Mouse (Mus musculus): ENCODE results near the gene Ahsg. TPM values are rescaled to one million over a fixed set of nuclear protein-coding genes. Genes with fewer than 3 reads are reported as not detected.

Ahsg gene
- total RNA-seq (2021) = not detected

DNA sequence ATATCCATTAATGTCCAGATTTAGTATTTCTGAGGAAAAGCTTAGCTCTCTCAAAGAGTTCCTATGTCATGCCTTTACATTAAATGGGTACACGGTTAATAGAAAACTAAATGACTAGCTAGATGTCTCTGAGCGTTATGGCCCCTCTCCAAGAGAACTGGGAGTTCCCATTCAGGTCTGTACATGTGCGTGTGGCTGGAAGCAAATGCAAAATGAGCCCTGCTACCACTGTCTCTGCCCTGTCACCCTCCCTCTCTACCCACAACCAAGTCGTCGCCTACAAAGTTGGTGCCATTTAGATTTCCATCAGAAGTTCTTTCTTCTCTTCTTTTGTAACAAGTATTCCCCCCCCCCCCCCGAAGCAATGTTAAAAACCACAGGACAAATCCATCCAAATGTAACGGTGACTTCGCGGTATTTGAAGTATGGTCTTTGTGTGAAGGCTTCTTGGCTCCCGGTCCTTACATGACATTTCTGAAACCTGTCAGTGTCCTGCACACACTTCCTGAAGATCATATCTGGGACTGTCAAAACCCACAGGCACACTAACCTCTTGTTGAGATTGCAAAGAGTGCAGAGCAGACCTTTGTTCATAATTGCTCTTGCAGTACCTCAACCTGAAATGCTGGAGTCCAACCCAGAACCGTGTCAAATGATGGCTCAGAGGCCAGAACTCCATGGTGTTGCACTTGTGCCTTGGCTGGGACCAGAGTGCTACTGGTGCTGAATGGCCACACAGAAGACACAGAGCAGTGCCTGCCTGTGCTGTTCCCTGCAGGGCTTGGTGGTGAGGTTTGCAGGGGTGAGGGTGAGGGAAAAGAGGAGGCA, at the start of gene Ahsg:
Gene Ahsg (plus strand): TSS at position 595 of the 828 bp plus-strand sequence.
- DNase-seq (ENCODE audit: extremely low spot score in 1 of 2, low spot score in 1 of 2) = no peak

DNA sequence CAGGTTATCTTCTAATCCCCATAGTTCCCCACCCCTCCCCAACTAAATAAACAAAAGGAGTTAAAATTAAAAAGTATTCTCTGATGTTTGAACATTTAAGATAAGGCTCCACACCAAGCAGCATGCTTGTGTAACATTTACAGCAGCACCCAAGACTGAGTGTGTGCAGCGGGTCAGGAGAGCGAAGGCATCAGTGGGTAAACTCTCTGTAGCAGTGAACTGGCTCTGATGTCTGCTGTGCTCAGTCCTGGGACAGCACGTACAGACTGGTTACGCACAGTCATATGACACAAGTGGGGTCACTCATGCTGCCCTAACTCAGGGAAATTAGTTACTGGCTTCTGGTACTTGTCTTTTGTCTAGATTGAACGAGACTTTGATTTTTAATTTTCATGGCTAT, 48.2 kb upstream of the Ahsg start:
- no peak for DNase-seq (ENCODE audit: extremely low spot score in 1 of 2, low spot score in 1 of 2)

DNA sequence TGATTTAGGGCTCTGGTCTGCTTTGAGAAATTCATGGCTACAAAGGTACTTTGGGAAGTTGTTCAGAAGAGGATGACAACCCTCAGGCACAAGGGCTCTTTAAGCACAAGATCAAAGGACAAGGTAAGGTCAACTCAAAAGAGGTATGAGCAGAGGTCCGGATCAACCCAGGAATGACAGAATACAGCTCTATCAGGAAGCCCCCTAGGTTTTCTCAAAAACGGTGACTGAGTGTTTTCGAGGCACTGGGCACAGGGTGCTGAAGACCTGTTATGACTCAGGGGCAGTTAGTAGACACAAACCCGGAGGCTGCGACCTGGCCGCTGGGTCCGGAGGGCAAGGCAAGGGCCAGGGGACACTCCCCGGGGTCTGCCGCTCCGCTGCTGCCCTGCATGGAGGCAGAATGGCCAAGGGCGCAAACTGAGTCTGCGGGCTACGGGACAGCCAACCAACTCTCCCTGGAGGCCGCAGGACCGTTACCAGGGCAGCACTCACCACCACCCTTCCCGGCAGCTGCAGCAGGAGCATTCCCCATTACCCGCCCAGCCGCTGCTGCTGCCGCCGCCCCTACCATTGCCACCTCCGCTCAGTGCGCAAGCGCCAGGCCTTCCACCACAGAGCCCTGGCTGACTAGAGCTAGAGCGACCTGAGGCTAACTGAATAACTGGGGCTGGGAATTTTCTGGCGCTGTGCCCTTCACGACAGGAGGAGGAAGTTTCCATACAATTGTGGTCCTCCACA, 46.8 kb upstream of the Ahsg start:
- DNase-seq (ENCODE audit: extremely low spot score in 1 of 2, low spot score in 1 of 2) = peak; percentile 50 to 70

DNA sequence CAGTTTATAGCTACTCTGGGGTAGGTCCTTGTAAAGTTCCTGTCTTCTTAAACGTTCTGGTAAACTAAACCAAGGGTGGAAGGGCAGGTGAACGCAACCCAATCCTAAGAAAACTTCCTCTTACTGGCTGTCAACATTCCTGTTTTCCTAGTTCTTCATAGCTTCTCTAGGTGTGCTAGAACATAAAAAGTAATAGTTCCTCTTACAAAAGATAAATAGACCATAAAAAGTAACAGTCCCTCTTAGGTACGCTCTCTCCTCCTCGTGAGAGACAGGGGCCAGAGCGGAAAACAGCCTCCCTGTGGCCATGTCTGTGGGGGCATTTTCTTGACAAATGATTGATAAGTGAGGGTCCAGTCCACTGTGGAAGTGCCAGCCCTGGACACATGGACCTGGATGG, 46.2 kb upstream of the Ahsg start:
- DNase-seq (ENCODE audit: extremely low spot score in 1 of 2, low spot score in 1 of 2) = no peak

DNA sequence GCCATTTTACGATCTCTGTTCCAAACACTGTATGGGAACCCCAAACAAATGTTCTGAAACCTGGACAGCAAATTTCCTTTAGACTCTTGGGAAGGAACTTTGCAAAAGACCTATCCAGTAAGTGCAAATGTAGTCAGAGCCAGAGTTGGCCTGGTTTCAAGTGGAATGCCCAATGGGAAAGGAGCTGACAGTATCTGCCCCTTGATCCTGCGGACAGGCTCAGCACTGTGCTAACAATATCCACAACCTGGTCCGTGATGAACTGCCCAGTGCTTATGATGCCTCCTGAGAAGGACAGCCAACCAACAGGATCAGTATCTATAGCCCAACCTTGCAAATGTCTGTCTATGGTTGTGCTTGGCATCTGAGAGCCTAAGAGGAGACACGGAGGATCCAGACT, 45.6 kb upstream of the Ahsg start:
- no peak for DNase-seq (ENCODE audit: extremely low spot score in 1 of 2, low spot score in 1 of 2)

DNA sequence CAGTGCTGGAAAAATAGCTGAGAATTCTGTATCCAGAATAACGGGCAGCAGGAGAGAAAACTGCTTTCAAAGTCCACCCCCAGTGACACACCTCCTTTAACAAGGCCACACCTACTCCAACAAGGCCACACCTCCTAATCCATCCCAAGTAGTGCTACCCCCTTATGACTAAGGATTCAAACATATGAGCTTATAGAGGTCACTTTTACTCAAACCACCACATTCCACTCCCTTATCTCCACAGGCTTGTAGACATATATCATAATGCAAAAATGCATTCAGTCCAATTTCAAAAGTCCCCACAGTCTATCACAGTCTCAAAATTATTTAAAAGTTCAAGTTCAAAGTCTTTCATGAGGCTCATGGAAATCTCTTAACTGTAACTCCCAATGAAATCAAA, 43.4 kb upstream of the Ahsg start:
- DNase-seq (ENCODE audit: extremely low spot score in 1 of 2, low spot score in 1 of 2) = no peak

DNA sequence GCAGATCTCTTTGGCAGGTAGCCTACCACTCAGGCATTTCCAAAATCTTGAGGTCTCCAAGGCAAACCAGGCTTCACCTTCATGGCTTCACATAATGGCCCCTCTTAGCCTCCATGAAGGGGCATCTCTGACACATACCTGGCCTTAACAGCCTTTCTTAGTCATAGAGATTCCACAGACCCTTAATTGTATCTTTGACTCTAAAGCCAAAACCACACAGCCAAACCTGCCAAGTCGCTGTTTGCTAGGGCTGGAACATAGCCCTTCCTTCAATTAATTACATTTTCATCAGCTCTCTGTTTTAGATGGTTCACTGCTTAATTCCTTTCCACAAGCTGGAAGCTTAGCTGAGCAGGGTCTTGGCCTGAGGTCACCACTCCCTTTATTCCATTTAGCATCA, 42.7 kb upstream of the Ahsg start:
- DNase-seq (ENCODE audit: extremely low spot score in 1 of 2, low spot score in 1 of 2) = no peak

DNA sequence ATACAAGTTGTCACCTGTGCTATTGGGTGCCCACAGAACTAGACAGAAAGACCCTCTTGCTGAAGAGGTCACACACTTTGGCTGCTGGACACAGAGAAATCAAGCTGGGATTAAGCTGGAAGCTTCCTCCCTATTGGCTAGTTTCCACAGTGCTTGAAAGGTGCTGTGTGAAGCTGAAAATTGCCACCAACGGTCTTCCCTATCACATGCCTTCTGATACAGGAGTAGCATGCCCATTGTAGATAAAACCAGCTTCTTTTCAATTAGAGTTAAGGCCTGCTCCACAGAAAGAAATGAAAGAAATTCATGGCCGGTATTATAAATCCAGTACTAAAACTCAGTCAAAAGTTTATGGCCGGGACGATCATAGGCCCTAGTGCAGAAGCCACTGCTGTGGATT, 38.4 kb upstream of the Ahsg start:
- no peak for DNase-seq (ENCODE audit: extremely low spot score in 1 of 2, low spot score in 1 of 2)

DNA sequence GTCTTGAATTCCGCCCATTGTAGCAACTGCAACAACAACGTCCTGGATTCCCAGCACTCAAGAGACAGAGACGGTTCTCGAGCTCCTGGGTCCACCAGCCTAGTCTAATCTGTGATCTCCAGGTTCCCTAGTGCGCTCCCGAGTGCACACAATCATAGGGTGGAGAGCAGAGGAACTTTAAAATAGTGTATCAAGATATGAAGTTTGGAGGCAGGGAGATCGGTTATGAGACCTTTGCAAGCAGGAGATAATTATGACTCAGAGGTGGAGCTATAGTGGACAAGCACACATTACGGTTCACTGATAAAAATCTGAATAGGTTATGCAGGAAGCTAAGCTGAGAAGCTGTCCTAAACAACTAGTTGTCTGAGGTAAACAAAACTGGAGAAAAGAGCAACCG, 34.3 kb upstream of the Ahsg start:
- no peak for DNase-seq (ENCODE audit: extremely low spot score in 1 of 2, low spot score in 1 of 2)

DNA sequence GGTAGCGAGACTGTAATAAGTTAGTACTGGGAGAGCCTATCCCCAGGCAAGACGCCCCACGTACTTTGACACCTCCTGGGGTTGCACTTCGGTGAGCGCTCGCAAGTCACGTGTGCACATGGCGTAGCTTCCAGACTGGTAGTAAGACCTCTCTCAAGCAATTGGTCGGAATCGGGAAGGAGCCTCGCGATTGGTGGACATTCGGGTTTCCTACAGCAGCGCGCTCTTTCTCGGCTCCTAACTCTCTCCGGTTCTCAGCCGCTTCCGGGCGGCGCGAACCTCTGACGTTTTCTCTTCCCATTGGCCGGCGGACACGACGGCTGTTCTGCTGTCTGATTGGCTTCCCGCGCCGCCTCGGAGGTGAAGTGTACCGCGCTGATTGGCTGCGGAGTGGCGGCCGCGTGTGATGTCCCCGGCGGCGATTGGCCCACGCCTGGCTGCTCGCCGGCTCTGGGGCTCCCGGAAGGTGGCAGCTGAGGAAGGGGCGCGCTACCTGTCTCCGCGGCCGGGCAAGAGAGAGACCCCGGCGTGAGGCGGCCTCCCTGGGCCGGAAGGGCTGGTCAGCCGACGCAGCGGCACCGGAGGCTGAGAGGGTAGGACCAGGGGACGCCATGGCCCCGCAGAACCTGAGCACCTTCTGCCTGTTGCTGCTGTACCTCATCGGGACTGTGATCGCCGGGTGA, 33.5 kb upstream of the Ahsg start, which contains the start of the genes Tbccd1 and Dnajb11:
Gene Tbccd1 (minus strand): TSS at position 239 of the 683 bp plus-strand sequence.
Gene Dnajb11 (plus strand): TSS at position 415 of the 683 bp plus-strand sequence.
- peak; percentile 95 to 96 for DNase-seq (ENCODE audit: extremely low spot score in 1 of 2, low spot score in 1 of 2)

DNA sequence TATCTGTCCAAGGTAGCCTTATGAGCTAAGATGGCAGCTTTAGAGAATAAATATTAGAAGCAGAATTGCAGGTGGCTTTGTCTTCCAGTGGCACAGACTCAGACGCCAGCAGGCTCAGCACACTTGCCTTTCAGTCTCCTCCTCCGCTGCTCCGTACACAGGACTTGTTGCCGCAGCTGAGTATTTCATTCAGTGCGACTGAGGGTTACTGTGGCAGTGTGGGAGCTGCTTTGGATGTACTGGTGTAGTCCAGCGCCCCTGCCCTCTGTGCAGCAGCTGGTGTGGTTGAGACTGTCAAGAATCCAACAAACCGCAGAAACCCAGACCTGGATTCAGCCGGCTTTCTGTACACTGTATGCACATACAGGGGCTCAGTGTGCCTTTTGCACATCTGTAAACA, 18.7 kb upstream of the Ahsg start:
- DNase-seq (ENCODE audit: extremely low spot score in 1 of 2, low spot score in 1 of 2) = no peak

DNA sequence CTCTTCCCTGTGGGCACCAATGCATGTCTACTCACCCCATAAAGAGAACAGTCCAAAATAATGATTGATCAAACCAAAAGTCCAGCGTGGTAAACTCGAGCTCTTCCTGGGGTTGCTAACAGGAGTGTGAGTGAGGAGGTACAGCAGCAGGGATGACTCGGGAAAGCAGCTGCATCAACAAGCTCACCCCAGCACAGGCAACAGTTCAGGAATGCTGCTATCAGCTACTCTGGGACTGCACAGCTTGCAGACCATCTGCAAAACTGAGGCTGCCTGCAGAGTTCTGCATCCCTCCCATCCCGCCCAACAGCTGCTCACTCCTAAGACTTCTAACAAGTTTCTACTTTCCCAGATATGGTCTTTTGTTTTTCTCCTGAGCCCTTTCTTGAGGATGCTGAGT, 17.7 kb upstream of the Ahsg start:
- no peak for DNase-seq (ENCODE audit: extremely low spot score in 1 of 2, low spot score in 1 of 2)

DNA sequence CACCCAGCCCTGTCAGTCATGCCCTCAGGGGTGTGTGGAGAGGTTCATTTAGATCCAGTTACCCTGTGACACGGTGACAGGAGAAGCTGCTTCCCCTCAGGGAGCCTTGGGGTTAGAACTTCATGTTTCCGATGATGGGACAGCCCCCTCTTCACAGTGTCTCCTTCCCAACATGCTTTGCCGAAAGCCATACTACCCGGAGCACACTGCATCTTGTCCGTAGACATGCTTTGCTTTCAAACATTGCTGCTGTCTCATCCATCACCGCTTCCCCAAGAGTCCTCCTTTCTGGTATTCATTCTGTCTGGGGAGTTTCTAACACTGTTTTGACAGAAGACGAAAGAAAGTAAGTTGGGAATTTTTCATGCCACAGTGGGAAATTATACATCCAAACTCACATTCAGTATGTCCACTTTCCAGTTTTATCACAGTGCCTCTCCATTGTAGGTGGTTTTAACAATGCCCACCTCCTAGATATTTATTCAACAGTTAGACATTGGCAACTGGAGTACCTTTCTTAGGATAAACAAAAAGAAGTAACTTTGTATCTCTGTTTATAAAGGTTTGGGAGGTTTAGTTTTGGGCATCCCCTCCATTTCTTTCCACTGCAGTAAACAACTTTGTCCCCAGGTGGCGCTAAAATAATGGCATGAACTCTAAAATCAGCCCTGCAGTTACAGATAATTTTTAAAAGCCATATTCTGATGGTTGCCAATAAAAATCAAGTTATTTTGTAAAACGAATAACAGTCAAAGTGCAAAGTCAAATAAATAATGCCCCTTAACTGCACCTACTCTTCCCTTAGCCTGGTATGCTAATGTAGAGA, 14.6 kb upstream of the Ahsg start:
- DNase-seq (ENCODE audit: extremely low spot score in 1 of 2, low spot score in 1 of 2) = peak in 1 of 2 experiments; percentile 72

DNA sequence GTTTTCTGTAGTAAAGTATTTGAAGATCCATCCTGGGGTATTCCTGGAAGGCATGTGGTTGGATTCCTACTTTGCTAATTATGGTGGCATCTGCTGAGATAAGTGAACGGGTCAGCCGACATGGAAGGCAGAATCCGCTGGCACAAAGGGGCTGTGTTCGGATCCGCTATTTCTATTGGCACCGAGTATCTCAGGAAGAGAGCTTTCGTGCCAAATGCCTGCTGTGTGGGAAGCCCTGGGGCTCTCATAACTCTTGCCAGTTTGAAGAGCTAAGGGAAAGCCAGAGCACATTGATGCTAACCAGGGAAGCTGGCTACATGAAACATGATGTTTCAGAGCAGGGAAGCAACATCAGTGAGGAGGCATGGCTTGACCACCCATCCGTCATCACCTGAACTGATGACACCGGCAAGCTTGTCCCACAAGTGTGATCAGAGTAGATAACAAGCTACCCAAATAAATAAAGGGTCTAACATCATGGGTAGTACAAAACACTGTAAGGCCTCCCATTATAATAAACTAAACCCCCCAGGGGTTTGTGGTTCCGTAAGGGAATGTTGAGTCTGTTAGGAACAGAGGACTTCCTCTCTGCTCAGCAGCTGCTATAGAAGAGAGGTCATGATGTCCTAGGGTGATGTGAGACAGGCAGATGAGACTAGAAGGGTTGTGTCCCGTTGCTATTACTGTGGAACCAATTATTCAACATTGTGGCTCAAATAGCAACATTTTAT, 13.3 kb upstream of the Ahsg start:
- DNase-seq (ENCODE audit: extremely low spot score in 1 of 2, low spot score in 1 of 2) = no peak

DNA sequence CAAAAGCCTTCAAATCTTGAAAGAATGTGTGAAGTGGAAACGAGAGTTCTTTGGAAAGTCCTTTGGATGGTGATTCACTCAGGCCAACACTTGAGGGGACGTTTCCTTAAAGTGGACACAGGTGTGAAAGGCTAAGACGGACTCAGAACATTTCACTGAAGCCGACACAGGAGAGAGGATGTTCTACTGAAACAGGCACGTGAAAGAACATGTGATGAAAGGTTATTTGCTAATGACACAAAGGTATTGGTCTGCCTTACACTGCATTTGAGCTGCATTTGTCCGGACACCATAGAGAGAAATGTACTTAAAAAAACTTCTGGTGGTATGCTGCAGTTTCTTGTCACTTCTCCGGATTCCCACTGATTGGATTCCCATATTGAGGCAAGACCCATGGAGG, 12.4 kb upstream of the Ahsg start:
- no peak for DNase-seq (ENCODE audit: extremely low spot score in 1 of 2, low spot score in 1 of 2)

DNA sequence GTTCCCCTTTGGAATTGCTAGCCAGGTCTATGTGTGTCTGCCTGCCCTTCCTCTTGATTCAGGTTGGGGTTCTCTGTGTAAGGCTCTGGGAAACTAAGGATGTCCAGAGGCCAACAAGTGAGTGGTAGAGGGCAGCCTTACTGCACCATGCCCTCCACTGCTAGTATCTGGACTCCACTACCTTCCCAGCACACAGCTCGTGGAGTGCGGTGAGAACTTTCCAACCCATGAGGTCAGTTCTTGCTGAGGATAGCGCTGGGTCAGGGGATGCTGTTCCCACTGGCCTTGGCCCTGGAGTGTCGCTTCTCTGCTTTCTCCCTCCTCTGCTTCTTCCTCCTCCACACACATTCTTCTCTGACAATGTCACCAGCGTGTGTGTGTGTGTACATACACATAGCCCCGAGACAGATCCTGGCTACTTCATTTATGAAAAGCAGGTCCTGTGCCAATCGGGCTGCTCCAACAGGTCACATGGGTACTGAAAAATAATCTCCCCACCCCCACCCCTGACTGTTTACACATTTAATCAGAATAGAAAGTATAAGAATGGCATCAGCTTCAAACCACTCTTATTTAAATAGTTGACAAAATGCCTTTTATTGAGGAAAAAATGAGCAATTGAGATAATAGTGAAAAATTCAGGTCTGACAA, 11.0 kb upstream of the Ahsg start:
- DNase-seq (ENCODE audit: extremely low spot score in 1 of 2, low spot score in 1 of 2) = no peak

DNA sequence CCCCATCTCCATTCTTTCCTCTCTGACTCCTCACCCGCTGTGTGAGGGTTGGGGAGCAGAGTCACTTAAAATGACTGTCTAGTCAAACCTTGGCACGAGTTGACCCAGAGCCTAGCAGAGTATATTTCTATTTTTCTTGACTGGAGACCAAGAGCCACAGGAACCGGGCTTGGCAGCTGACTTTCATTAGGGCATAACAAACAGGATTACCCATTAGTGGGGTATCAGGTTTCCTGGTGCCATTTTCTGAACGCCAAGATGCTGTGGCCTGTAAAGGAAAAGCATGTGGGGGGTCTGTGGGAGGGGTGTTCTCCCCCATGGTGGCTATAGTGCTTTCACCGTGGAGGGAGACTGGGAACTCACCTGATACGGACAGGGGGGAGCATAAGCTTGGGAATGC, 10.2 kb upstream of the Ahsg start:
- no peak for DNase-seq (ENCODE audit: extremely low spot score in 1 of 2, low spot score in 1 of 2)

DNA sequence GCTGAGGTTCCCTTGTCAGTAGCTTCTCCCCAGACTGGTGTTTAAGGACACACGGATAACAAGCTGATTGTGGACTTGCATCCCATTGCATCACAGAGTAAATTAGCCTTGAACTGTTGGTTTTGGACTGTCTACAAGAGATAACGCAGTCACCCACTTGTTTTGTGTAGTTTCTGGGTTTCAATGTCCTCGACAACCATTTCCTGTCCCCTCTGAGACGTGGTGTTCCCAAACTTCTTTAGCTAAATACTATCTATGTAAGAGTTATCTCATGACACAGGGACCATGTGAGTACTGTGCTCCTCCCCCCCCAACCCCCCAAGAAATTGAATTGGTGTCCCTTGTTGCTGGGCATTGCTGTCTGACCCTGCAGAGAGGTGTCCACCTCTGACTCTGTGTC, 9.6 kb upstream of the Ahsg start:
- DNase-seq (ENCODE audit: extremely low spot score in 1 of 2, low spot score in 1 of 2) = no peak

DNA sequence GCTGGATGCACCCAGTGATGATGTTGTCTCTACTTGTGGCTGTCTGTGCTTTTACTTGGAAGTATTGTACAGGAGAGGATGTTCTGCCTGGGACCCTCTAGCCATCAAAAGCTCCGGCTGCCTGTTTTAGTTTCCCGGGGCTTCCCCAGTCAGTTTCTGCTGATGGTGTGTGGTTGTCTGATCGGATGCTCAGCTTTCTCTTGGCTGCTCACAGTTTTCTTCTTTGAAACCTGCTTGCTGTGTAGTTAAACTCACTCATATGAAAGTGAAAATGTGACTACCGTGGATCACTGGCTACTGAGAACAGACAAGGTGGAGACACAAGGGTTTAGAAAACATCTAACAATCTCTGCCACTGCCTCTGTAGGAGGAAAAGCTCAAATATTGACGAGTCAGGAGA, 7.6 kb upstream of the Ahsg start:
- DNase-seq (ENCODE audit: extremely low spot score in 1 of 2, low spot score in 1 of 2) = no peak

Data from layer of hippocampus, postnatal 25 days (tissue).